9 mouse cellular contexts compared by ENCODE assay signal in the genomic region with DNA sequence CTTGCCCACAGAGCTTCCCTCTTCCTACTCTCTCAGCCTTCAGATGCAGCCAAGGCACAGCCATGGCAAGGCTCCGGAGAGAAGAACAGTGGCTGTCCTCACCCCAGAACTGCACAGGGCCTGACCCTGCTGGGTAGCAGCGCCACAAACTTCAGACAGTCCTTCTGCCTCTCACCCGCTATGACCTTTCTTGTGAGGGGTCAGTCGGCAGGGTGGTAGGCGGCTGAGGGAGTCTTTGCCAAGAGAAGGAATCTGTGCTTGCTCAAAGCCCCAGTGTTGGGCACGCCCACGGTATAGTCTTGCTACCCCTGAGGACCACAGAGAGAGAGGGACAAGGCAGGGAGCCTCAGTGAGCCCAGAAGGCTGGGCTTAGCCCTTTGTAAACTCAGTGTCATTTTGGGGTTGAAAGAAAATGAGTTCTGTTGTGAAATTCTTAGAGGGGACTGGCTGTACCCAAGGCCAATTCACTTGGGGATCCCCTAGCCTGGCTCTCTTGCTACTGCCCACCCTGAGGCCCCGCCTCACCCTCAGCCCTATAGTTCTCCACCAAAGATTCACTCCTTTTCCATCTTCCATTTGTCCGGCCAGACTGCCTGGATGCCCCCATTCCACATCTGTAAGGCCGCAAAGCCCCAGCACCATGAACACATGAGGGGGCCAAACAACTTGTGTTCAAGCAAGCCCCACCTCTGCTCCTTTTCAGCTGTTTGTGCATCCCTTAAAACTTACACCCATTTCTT. TPM values are rescaled to one million over a fixed set of nuclear protein-coding genes. Genes with fewer than 3 reads are reported as not detected.
A peak's percentile ranks its signal among the peaks of the same experiment; 100 is the strongest.
DNase-seq lines count a peak whose midpoint lies in the region; ATAC-seq and TF ChIP-seq lines count a peak whose summit lies in the region.
"Had no signal": no experiment of that assay in that cellular context is flagged by ENCODE, and none has a peak within 500 bp of the region (broad histone marks: within the 10 kb centered on the region; RNA-seq: fewer than 3 reads in every experiment).

No protein-coding gene starts in this region.

- H3K4me3 ChIP-seq in layer of hippocampus, adult 2 months = peak overlapping the region; percentile 61
- peak overlapping the region; percentile 62 for H3K4me3 ChIP-seq in forebrain, embryonic 10.5 days
- peak overlapping the region; percentile 15 for H3K4me3 ChIP-seq in limb, embryonic 11.5 days (ENCODE audit: low read depth, low read length)
- H3K4me3 ChIP-seq in neural tube, embryonic 13.5 days = peak overlapping the region; percentile 53

- no peak for TF ChIP-seq CTCF in layer of hippocampus, adult 2 months (conservative IDR thresholded peaks at IDR 0.05)

- peaks cover 71% of the 10 kb centered on the region for H3K4me1 ChIP-seq in forebrain, embryonic 10.5 days
- H3K4me1 ChIP-seq in limb, embryonic 11.5 days (ENCODE audit: control insufficient read depth, insufficient read depth, low read length) = peaks cover 29% of the 10 kb centered on the region; the same call in 1 of the 2 replicates
- peaks cover 67% of the 10 kb centered on the region for H3K4me1 ChIP-seq in neural tube, embryonic 13.5 days (replicated peaks)

- WGBS in forebrain, embryonic 10.5 days = 25% methylated on average over 10 of the region's 10 CpGs
- WGBS in limb, embryonic 11.5 days = 31% methylated on average over 10 of the region's 10 CpGs
- 25% methylated on average over 10 of the region's 10 CpGs for WGBS in neural tube, embryonic 13.5 days

- DNase-seq in layer of hippocampus, adult 2 months (ENCODE audit: low spot score in 2 of 2) = no peak
- DNase-seq in layer of hippocampus, adult 8-10 months (ENCODE audit: low spot score in 2 of 2) = no peak
- DNase-seq in forebrain, embryonic 10.5 days (ENCODE audit: extremely low spot score, low spot score) = no peak
- DNase-seq in limb, embryonic 11.5 days (ENCODE audit: low spot score) = no peak
- no peak for DNase-seq in cerebellum, postnatal 36 days
- DNase-seq in layer of hippocampus, adult 9-11 months = no peak
- no peak for DNase-seq in ovary, postnatal 10 days (ENCODE audit: low spot score)

- H3K27me3 ChIP-seq in forebrain, embryonic 10.5 days (ENCODE audit: poor library complexity, severe bottlenecking) = peaks cover 87% of the 10 kb centered on the region
- peaks cover 25% of the 10 kb centered on the region for H3K27me3 ChIP-seq in limb, embryonic 11.5 days (ENCODE audit: control insufficient read depth, insufficient read depth, low read length)
- H3K27me3 ChIP-seq in neural tube, embryonic 13.5 days = peaks cover 55% of the 10 kb centered on the region

- H3K9ac ChIP-seq in limb, embryonic 11.5 days (ENCODE audit: low read length) = peak overlapping the region; percentile 47; the same call in 1 of the 2 replicates
- peak overlapping the region; percentile 60 for H3K9ac ChIP-seq in neural tube, embryonic 13.5 days

- no peak for ATAC-seq in limb, embryonic 11.5 days (ENCODE audit: insufficient number of reproducible peaks, low FRiP score, low TSS enrichment, low read depth)
- no peak for ATAC-seq in neural tube, embryonic 13.5 days (ENCODE audit: low read depth)

- H3K4me2 ChIP-seq in limb, embryonic 11.5 days (ENCODE audit: low read depth, severe bottlenecking) = 0 out of 2 replicates have a peak overlapping the region, but pooled peaks have one; percentile 3
- H3K4me2 ChIP-seq in neural tube, embryonic 13.5 days = peak overlapping the region; percentile 82

- H3K27ac ChIP-seq in layer of hippocampus, adult 2 months = peak overlapping the region; percentile 55; the same call in 1 of the 2 replicates
- H3K27ac ChIP-seq in forebrain, embryonic 10.5 days = peak overlapping the region; percentile 45
- H3K27ac ChIP-seq in limb, embryonic 11.5 days (replicated peaks; ENCODE audit: low read depth, low read length) = no peak overlapping the region
- H3K27ac ChIP-seq in neural tube, embryonic 13.5 days (replicated peaks) = peak overlapping the region; percentile 54

- H3K36me3 ChIP-seq in forebrain, embryonic 10.5 days (replicated peaks) = no peaks in the 10 kb centered on the region
- H3K36me3 ChIP-seq in limb, embryonic 11.5 days (ENCODE audit: control insufficient read depth, insufficient read depth, low read length) = no peaks in the 10 kb centered on the region
- H3K36me3 ChIP-seq in neural tube, embryonic 13.5 days = no peaks in the 10 kb centered on the region

- no peaks in the 10 kb centered on the region for H3K9me3 ChIP-seq in forebrain, embryonic 10.5 days
- H3K9me3 ChIP-seq in limb, embryonic 11.5 days (ENCODE audit: control insufficient read depth, low read length) = no peaks in the 10 kb centered on the region
- H3K9me3 ChIP-seq in neural tube, embryonic 13.5 days = no peaks in the 10 kb centered on the region

RNA-seq across cellular contexts. Expression of gene Plxnd1, which starts 2.8 kb away (rescaled TPM):
- 10 to 100 TPM; 16.6 to 24.4 TPM for total RNA-seq in layer of hippocampus, adult 2 months (2021)
- total RNA-seq in layer of hippocampus, adult 8-10 months (2022) = 10 to 100 TPM; 17.9 to 35.6 (median 31.1) TPM
- 23.9 and 28.0 TPM in 2 replicates for polyA plus RNA-seq in forebrain, embryonic 10.5 days (2016; fragmentation: Nextera tagmentation; extraction: Ambion mirVana)
- 19.6 and 26.5 TPM in 2 replicates for polyA plus RNA-seq in limb, embryonic 11.5 days (2014; fragmentation: Nextera tagmentation; extraction: Ambion mirVana)
- 13.5 and 17.8 TPM in 2 replicates for polyA plus RNA-seq in neural tube, embryonic 13.5 days (2015; fragmentation: Nextera tagmentation; extraction: Ambion mirVana)

RNA-seq across cellular contexts. Expression of gene H1foo, which starts 47.3 kb away (rescaled TPM):
- not detected for total RNA-seq in layer of hippocampus, adult 2 months (2021)
- total RNA-seq in layer of hippocampus, adult 8-10 months (2022) = not detected
- not detected in 2 replicates for polyA plus RNA-seq in forebrain, embryonic 10.5 days (2016; fragmentation: Nextera tagmentation; extraction: Ambion mirVana)
- polyA plus RNA-seq in limb, embryonic 11.5 days (2014; fragmentation: Nextera tagmentation; extraction: Ambion mirVana) = not detected in 2 replicates
- polyA plus RNA-seq in neural tube, embryonic 13.5 days (2015; fragmentation: Nextera tagmentation; extraction: Ambion mirVana) = not detected in 2 replicates
- total RNA-seq: adrenal gland, postnatal 36 days had no signal
